Mouse (Mus musculus): ENCODE data around the gene Bcl6. TPM values are rescaled to one million over a fixed set of nuclear protein-coding genes. Genes with fewer than 3 reads are reported as not detected.

Bcl6 gene
- total RNA-seq, 2 experiments from 2014 or later: 28.4 TPM

DNA sequence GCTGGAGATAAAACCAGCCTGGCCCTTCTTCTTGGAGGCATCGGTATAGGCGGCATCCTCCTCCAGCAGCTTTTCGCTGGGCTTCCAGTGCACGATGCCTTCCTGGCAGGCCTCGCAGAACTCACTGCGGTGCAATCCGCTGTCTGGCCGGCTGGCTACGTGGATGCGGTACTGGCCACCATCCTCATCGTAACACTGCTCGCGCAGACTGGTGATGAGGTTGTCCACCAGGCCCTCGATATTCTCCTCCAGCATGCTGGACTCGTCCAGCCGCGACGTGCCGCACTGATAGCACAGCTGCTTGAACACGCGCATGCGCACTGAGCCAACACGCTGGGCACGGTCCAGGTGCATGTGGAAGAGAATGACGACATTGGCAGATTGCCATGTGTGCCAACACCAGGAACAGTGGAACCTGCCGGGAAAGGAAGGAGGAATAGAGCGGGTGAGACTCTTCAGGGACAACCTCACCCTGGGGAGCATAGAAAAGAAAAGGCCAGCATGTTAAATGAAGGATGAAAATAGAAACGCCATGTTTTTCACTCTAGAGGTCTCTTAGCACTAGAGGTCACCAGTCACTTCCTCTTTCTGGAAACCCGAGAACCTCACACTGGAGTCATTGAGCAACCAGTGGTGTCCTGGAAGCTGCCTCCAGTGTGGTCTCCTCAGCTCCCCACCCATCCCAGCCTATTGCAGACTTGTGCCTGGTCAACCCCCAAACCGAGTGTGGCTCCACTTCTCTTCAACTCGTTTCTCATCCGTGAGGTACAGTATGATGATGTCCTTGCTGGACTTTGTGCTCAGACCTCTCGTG is 61.1 kb downstream of the Bcl6 start:
- no peak for DNase-seq (ENCODE audit: low spot score in 2 of 2)

GRCm38 (mm10) chr16:23922906-23923305 is 65.7 kb downstream of the Bcl6 start:
- DNase-seq (ENCODE audit: low spot score in 2 of 2): no peak

DNA sequence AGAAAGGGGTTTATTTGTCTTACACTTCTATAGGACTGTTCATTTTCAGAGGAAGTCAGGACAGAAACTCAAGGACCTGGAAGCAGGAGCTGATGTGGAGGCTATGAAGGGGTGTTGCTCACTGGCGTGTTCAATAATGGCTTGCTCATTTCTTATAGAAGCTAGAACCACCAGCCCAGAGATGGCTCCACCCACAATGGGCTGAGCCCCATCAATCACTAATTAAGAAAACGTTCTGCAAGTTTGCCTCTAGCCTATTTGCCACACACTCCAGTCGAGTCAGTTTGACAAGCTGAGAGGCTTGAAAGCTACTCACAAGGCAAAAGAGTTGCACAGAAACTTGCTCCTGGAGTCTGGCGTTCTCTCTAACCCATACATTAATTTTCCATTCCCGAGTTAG is 67.0 kb downstream of the Bcl6 start:
- DNase-seq (ENCODE audit: low spot score in 2 of 2): no peak

- no peak for DNase-seq (ENCODE audit: low spot score in 2 of 2)
Measured at GRCm38 (mm10) chr16:23919418-23919817, 69.2 kb downstream of the Bcl6 start.

Other genes with a start within 250 kb of the Bcl6 start
- gene Sst, start 97.9 kb downstream of the Bcl6 start, total RNA-seq (2021): 100 to 1,000 TPM; 420 to 444 TPM
- gene Rtp2, start 56.5 kb downstream of the Bcl6 start, total RNA-seq (2021): under 1 TPM in 1 of 2 experiments, not detected in 1; 0.42 TPM
- gene Gm37419, start 370 bp downstream of the Bcl6 start, total RNA-seq (2021): not detected